Mouse (Mus musculus): ENCODE results near the gene Wdr31.

The Wdr31 gene

GRCm38 (mm10) chr4:62437256-62437778 lies 33.4 kb downstream of the Wdr31 start:
- no peak for DNase-seq

- DNase-seq = no peak
Measured at GRCm38 (mm10) chr4:62435081-62435480, 35.6 kb downstream of the Wdr31 start, which contains the start of gene Rnf183. Gene Rnf183 (minus strand): TSS chr4:62435252.

GRCm38 (mm10) chr4:62433939-62434870 lies 36.5 kb downstream of the Wdr31 start:
- DNase-seq = no peak

DNA sequence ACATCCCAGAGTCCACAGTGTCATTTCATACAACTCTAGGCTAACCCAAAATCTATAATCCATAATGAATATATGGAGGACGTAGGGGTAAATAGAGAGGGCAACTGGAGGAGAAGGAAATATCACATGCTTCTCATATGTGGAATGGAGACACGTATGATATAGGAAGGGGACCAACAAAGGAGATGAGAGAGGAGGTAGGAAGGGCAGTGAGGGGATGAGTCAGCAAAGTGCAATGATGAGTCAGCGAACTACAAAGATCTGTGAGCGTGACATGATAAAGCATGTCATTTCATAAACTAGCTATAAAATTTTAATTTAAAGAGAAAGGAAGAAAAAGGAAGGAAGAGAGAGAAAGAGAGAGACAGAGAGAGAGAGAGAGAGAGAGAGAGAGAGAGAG lies 39.2 kb downstream of the Wdr31 start:
- no peak for DNase-seq

- no peak for DNase-seq
Measured at GRCm38 (mm10) chr4:62430678-62431077, 40.0 kb downstream of the Wdr31 start.

- no peak for DNase-seq
Measured at GRCm38 (mm10) chr4:62429616-62430015, 41.1 kb downstream of the Wdr31 start.

DNA sequence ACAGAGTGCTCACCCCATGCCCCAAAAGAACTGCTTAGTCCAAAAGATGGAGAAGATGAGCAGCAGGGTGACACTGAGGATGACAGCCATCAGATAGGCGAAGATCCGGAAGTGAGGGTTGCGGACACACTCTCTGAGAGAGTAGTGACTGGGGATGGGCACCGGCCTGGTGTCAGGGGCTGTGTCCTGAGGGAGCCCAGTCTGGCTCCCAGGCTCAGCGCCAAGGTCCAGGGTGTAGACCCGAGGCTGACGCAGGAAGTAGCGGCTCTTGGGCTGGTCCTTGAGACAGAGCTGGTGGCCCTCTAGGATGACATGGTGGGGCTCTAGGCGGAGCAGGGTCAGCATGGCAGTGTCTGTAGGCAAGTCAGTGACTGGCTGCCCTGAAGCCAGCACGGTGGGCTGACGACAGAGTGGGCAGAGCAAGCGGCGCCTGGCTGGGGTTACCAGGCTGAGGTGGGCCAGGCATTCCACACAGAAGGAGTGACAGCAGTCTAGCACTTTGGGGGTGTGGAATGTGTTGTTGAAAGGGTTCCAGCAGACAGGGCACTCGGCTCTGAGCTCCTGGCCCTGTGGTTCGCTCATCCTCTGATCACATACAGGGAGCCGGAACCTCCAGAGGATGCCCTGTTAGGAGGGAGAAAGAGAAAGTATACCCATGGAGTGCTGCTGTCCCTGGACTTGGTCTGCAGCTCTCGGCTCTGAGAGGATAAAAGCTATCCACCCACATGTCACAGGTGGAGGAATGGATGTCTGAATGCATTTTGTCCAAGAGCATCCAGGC lies 42.5 kb downstream of the Wdr31 start:
- DNase-seq = peak; percentile 26 to 31

- DNase-seq = no peak
Measured at GRCm38 (mm10) chr4:62425891-62426290, 44.8 kb downstream of the Wdr31 start.

- peak in 1 of 2 experiments; percentile 37 for DNase-seq
Measured at GRCm38 (mm10) chr4:62419091-62419490, 51.6 kb downstream of the Wdr31 start.

GRCm38 (mm10) chr4:62418448-62418847 lies 52.2 kb downstream of the Wdr31 start:
- no peak for DNase-seq

DNA sequence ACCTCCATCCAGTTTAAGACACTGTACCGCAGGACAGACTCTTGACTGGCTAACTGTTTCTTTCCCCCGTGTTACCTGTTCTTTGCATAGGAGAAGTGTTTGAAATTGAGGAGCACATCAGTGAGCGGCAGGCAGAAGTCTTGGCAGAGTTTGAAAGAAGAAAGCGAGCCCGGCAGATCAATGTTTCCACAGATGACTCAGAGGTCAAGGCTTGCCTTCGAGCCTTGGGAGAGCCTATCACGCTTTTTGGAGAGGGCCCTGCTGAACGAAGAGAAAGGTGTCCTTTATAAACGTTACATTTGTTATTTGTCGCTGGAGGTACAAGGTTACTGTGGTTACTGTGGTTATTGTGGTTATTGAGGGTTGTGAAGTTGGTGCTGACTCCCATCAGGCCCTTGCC lies 59.1 kb downstream of the Wdr31 start:
- DNase-seq = no peak

- no peak for DNase-seq
Measured at GRCm38 (mm10) chr4:62410325-62410724, 60.4 kb downstream of the Wdr31 start.

- no peak for DNase-seq
Measured at GRCm38 (mm10) chr4:62409615-62410014, 61.1 kb downstream of the Wdr31 start.

DNA sequence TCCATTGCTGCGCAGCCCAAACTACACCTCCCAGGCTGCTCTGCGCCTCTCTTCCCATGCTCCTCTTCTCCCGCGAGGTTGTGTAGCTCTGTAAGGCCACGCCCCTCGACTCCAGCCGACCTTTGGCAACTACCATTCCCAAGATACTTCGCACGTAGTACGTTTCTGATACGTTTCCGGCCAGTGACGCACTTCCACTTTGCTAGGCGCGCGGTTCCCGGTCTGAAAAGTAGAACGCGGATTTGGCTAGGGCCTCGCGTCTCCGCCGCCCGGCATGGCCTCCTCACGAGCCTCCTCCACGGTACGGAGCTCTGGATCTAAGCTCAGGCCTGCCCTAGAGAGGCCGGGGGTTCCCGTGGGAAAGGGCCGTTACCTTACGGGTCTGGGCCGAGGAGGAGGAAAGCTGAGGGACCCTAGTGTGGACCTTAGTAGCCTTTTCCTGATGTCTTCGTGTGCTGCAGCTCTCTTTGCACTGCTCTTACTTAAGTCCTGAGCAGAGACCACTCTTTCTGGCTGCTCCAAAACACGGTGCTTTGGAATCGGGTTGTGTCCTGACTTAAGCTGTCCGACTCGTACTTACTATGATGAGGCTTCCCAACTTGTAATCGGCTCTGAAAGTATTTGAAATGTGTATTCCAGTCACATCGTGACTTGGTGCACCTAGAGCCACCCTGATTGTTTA lies 62.0 kb downstream of the Wdr31 start, which contains the start of the genes Cdc26 and Prpf4:
Cdc26 (minus strand) TSS at position 42 of the 682 bp plus-strand sequence.
Prpf4 (plus strand) TSS at position 197 of the 682 bp plus-strand sequence.
- peak; percentile 98 for DNase-seq

- peak; percentile 58 to 68 for DNase-seq
Measured at GRCm38 (mm10) chr4:62407730-62408582, 62.7 kb downstream of the Wdr31 start.

- DNase-seq = no peak
Measured at GRCm38 (mm10) chr4:62406133-62406532, 64.6 kb downstream of the Wdr31 start.

DNA sequence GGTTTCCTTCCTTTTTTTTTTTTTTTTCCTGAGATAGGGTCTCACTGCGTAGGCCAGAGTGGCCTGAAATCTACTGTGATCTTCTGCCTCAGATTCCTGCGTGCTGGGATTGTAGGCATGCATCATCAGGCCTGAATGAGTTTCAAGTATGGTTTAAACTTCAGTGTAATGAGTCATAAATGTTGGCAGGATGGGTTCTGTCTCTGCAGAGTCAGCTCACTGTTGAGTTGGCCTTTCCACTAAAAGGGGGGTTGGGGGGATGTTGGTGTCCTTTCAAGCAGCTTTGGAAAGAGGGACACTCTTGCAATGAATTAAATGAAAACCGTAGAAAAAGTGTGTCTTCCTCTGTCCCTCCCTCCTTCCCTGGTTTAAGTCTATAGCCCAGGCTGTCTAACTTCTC lies 71.7 kb downstream of the Wdr31 start:
- no peak for DNase-seq
